Mouse (Mus musculus) hindbrain, embryonic 12.5 days (tissue): Measurements from ENCODE around the gene Ammecr1. TPM values are rescaled to one million over a fixed set of nuclear protein-coding genes. Genes with fewer than 3 reads are reported as not detected.
A peak's percentile ranks its signal among the peaks of the same experiment; 100 is the strongest.

Experiments used
- ATAC-seq: fragments of 200-750 bp; cut with Nextera tagmentation; 2 replicates; pipeline ENCODE4 v1.8.0; 2017; ENCODE audit warnings: moderate TSS enrichment; ENCODE audit not compliant: low FRiP score
- H3K27ac ChIP-seq: fragments of 300-500 bp; sonication (generic); 2 replicates; pipeline ENCODE4 v1.5.1; 2016; ENCODE audit warnings: mild to moderate bottlenecking
- H3K27me3 ChIP-seq: fragments of 300-500 bp; sonication (generic); 2 replicates; pipeline ENCODE4 v1.6.1; 2016; ENCODE audit warnings: mild to moderate bottlenecking
- H3K36me3 ChIP-seq: fragments of 300-500 bp; sonication (generic); 2 replicates; pipeline ENCODE4 v1.6.1; 2016; ENCODE audit warnings: mild to moderate bottlenecking
- H3K4me1 ChIP-seq: fragments of 300-500 bp; sonication (generic); 2 replicates; pipeline ENCODE4 v1.6.1; 2016
- H3K4me2 ChIP-seq: fragments of 300-500 bp; sonication (generic); replicated peaks from 2 replicates; pipeline ENCODE4 v1.6.1; 2016; ENCODE audit warnings: mild to moderate bottlenecking
- H3K4me3 ChIP-seq: fragments of 300-500 bp; sonication (generic); 2 replicates; pipeline ENCODE4 v1.5.1; 2016; ENCODE audit warnings: mild to moderate bottlenecking
- H3K9ac ChIP-seq: fragments of 300-500 bp; sonication (generic); 2 replicates; pipeline ENCODE4 v1.6.1; 2016; ENCODE audit warnings: mild to moderate bottlenecking, moderate library complexity
- H3K9me3 ChIP-seq: fragments of 300-500 bp; sonication (generic); replicated peaks from 2 replicates; pipeline ENCODE4 v1.6.1; 2016; ENCODE audit warnings: mild to moderate bottlenecking
- WGBS: fragments of 180-500 bp; shearing (Covaris S2); methylation state at CpG from one replicate; pipeline ENCODE4 v1.1.7; 2016; 5-methylcytosine and 5-hydroxymethylcytosine counted together
- polyA plus RNA-seq: library from polyadenylated mRNA; unstranded; fragments of >200 nt; fragmentation: Nextera tagmentation; extraction: Ambion mirVana; gene quantifications from 2 replicates; pipeline ENCODE4 v1.2.1, GENCODE M21; 2016

The Ammecr1 gene
- polyA plus RNA-seq, 1 experiment from 2014 or later = 9.6 TPM

- 75% methylated on average over 4 of the region's 4 CpGs for WGBS
- H3K9me3 ChIP-seq = no peaks in the 10 kb centered on the region
- H3K4me1 ChIP-seq = no peaks in the 10 kb centered on the region
- H3K4me2 ChIP-seq = no peak overlapping the region
- ATAC-seq = no peak
- H3K9ac ChIP-seq = no peak overlapping the region
- H3K27ac ChIP-seq = no peak overlapping the region
- H3K27me3 ChIP-seq = peaks cover 10% of the 10 kb centered on the region
- H3K36me3 ChIP-seq = no peaks in the 10 kb centered on the region
- no peak overlapping the region for H3K4me3 ChIP-seq
Observed at GRCm38 (mm10) chrX:142979224-142979623, 12.7 kb upstream of the Ammecr1 start.

GRCm38 (mm10) chrX:142972443-142972970 lies 6.0 kb upstream of the Ammecr1 start:
- Histone ChIP-seq H3K4me3 (no peak overlapping the region), H3K27ac (no peak overlapping the region), H3K4me2 (no peak overlapping the region), H3K27me3 (peaks cover 8% of the 10 kb centered on the region), H3K9ac (no peak overlapping the region), H3K4me1 (no peaks in the 10 kb centered on the region), H3K9me3 (no peaks in the 10 kb centered on the region), H3K36me3 (no peaks in the 10 kb centered on the region)
- ATAC-seq = no peak
- 44% methylated on average over 7 of the region's 7 CpGs for WGBS

GRCm38 (mm10) chrX:142971759-142972158 lies 5.2 kb upstream of the Ammecr1 start:
- 85% methylated on average over 3 of the region's 3 CpGs for WGBS
- H3K4me2 ChIP-seq = no peak overlapping the region

GRCm38 (mm10) chrX:142967067-142967466 lies 539 bp upstream of the Ammecr1 start:
- H3K4me1 ChIP-seq = no peaks in the 10 kb centered on the region
- no peak overlapping the region for H3K27ac ChIP-seq
- H3K9ac ChIP-seq = 0 out of 2 replicates have a peak overlapping the region, but pooled peaks have one; percentile 8
- H3K36me3 ChIP-seq = no peaks in the 10 kb centered on the region
- no peak for ATAC-seq
- peaks cover 9% of the 10 kb centered on the region for H3K27me3 ChIP-seq
- H3K4me2 ChIP-seq = peak overlapping the region; percentile 44
- H3K4me3 ChIP-seq = peak overlapping the region; percentile 63
- H3K9me3 ChIP-seq = no peaks in the 10 kb centered on the region
- WGBS = 47% methylated on average over 7 of the region's 7 CpGs

More at GRCm38 (mm10) chrX:142971759-142972158, 5.2 kb upstream of the Ammecr1 start:
- no peaks in the 10 kb centered on the region for H3K9me3 ChIP-seq
- no peak overlapping the region for H3K4me3 ChIP-seq
- peaks cover 11% of the 10 kb centered on the region for H3K27me3 ChIP-seq
- H3K9ac ChIP-seq = no peak overlapping the region
- H3K4me1 ChIP-seq = no peaks in the 10 kb centered on the region
- no peak for ATAC-seq
- H3K36me3 ChIP-seq = no peaks in the 10 kb centered on the region
- H3K27ac ChIP-seq = no peak overlapping the region

GRCm38 (mm10) chrX:142965236-142966007 lies 1.1 kb downstream of the Ammecr1 start:
- Histone ChIP-seq H3K36me3 (no peaks in the 10 kb centered on the region), H3K4me1 (no peaks in the 10 kb centered on the region), H3K27ac (no peak overlapping the region), H3K4me3 (peak overlapping the region; percentile 63), H3K9me3 (no peaks in the 10 kb centered on the region), H3K9ac (peak overlapping the region; percentile 72), H3K4me2 (peak overlapping the region; percentile 61), H3K27me3 (peaks cover 9% of the 10 kb centered on the region)
- peak; percentile 58 for ATAC-seq
- 27% methylated on average over 23 of the region's 23 CpGs for WGBS

- Histone ChIP-seq H3K36me3 (no peaks in the 10 kb centered on the region), H3K4me2 (no peak overlapping the region), H3K4me3 (no peak overlapping the region), H3K27me3 (peaks cover 12% of the 10 kb centered on the region; the same call in 1 of the 2 replicates), H3K4me1 (no peaks in the 10 kb centered on the region), H3K27ac (no peak overlapping the region), H3K9me3 (no peaks in the 10 kb centered on the region), H3K9ac (no peak overlapping the region)
- no peak for ATAC-seq
- WGBS = 84% methylated on average over 2 of the region's 2 CpGs
Observed at GRCm38 (mm10) chrX:142960434-142960833, 6.1 kb downstream of the Ammecr1 start.

- H3K27me3 ChIP-seq = peaks cover 12% of the 10 kb centered on the region; the same call in 1 of the 2 replicates
- no peak overlapping the region for H3K9ac ChIP-seq
- no peaks in the 10 kb centered on the region for H3K9me3 ChIP-seq
- no peak for ATAC-seq
- no peaks in the 10 kb centered on the region for H3K36me3 ChIP-seq
- no peak overlapping the region for H3K4me2 ChIP-seq
- no peak overlapping the region for H3K4me3 ChIP-seq
- H3K27ac ChIP-seq = no peak overlapping the region
- WGBS = 78% methylated on average over 4 of the region's 4 CpGs
- H3K4me1 ChIP-seq = no peaks in the 10 kb centered on the region
Observed at GRCm38 (mm10) chrX:142959674-142960307, 6.7 kb downstream of the Ammecr1 start.

- no peaks in the 10 kb centered on the region for H3K9me3 ChIP-seq
- H3K36me3 ChIP-seq = no peaks in the 10 kb centered on the region
- no peak overlapping the region for H3K9ac ChIP-seq
- no peak for ATAC-seq
- H3K4me3 ChIP-seq = no peak overlapping the region
- H3K4me2 ChIP-seq = no peak overlapping the region
- no peaks in the 10 kb centered on the region for H3K4me1 ChIP-seq
- no peak overlapping the region for H3K27ac ChIP-seq
- no peaks in the 10 kb centered on the region for H3K27me3 ChIP-seq
- 84% methylated on average over 4 of the region's 4 CpGs for WGBS
Observed at GRCm38 (mm10) chrX:142928430-142928829, 38.1 kb downstream of the Ammecr1 start.

GRCm38 (mm10) chrX:142917394-142917793 lies 49.1 kb downstream of the Ammecr1 start:
- Histone ChIP-seq H3K27me3 (no peaks in the 10 kb centered on the region; the same call in 1 of the 2 replicates), H3K27ac (no peak overlapping the region), H3K4me2 (no peak overlapping the region), H3K9me3 (no peaks in the 10 kb centered on the region), H3K9ac (no peak overlapping the region), H3K4me3 (no peak overlapping the region), H3K36me3 (no peaks in the 10 kb centered on the region), H3K4me1 (no peaks in the 10 kb centered on the region)
- WGBS = 64% methylated on average over 3 of the region's 3 CpGs
- no peak for ATAC-seq

GRCm38 (mm10) chrX:142916719-142917118 lies 49.8 kb downstream of the Ammecr1 start:
- H3K4me3 ChIP-seq = no peak overlapping the region
- H3K27ac ChIP-seq = no peak overlapping the region
- no peaks in the 10 kb centered on the region; the same call in 1 of the 2 replicates for H3K27me3 ChIP-seq
- 60% methylated on average over 4 of the region's 4 CpGs for WGBS
- no peak for ATAC-seq
- no peaks in the 10 kb centered on the region for H3K4me1 ChIP-seq
- H3K9ac ChIP-seq = no peak overlapping the region
- H3K36me3 ChIP-seq = no peaks in the 10 kb centered on the region
- no peak overlapping the region for H3K4me2 ChIP-seq
- no peaks in the 10 kb centered on the region for H3K9me3 ChIP-seq

- no peak for ATAC-seq
- Histone ChIP-seq H3K9me3 (no peaks in the 10 kb centered on the region), H3K4me2 (no peak overlapping the region), H3K9ac (no peak overlapping the region), H3K4me3 (no peak overlapping the region), H3K27ac (no peak overlapping the region), H3K27me3 (no peaks in the 10 kb centered on the region), H3K36me3 (no peaks in the 10 kb centered on the region), H3K4me1 (no peaks in the 10 kb centered on the region)
Observed at GRCm38 (mm10) chrX:142914208-142914607, 52.3 kb downstream of the Ammecr1 start.

GRCm38 (mm10) chrX:142903854-142904253 lies 62.7 kb downstream of the Ammecr1 start:
- WGBS = 85% methylated on average over 8 of the region's 8 CpGs
- H3K27ac ChIP-seq = no peak overlapping the region
- peaks cover 13% of the 10 kb centered on the region; the same call in 1 of the 2 replicates for H3K27me3 ChIP-seq

More at GRCm38 (mm10) chrX:142903854-142904253, 62.7 kb downstream of the Ammecr1 start:
- Histone ChIP-seq H3K4me1 (no peaks in the 10 kb centered on the region), H3K36me3 (no peaks in the 10 kb centered on the region), H3K9ac (no peak overlapping the region), H3K4me2 (no peak overlapping the region), H3K4me3 (no peak overlapping the region), H3K9me3 (no peaks in the 10 kb centered on the region)
- no peak for ATAC-seq
